Mouse (Mus musculus) G1E (cell line): ENCODE measurements around the gene Dlgap1.

ENCODE experiments used
- CTCF ChIP-seq: IDR thresholded peaks from 2 replicates; pipeline ENCODE4 v1.5.1; 2012; ENCODE audit warnings: low read depth, low read length, inconsistent platforms, mixed read lengths
- GATA1 ChIP-seq: IDR thresholded peaks from 2 replicates; pipeline ENCODE4 v1.6.1; 2012; ENCODE audit warnings: borderline replicate concordance, low read length, inconsistent platforms, mixed read lengths
- GATA2 ChIP-seq: IDR thresholded peaks from 2 replicates; pipeline ENCODE4 v1.6.1; 2012; ENCODE audit warnings: low read depth, low read length, inconsistent platforms, borderline replicate concordance
- POLR2AphosphoS5 ChIP-seq: IDR thresholded peaks from 2 replicates; pipeline ENCODE4 v1.6.1; 2012; ENCODE audit warnings: low read depth, low read length, inconsistent platforms; ENCODE audit not compliant: insufficient replicate concordance
- TAL1 ChIP-seq: conservative IDR thresholded peaks from 2 replicates; pipeline ENCODE4 v1.6.1; 2012; ENCODE audit warnings: low read depth, low read length, inconsistent platforms, mixed read lengths

DNA sequence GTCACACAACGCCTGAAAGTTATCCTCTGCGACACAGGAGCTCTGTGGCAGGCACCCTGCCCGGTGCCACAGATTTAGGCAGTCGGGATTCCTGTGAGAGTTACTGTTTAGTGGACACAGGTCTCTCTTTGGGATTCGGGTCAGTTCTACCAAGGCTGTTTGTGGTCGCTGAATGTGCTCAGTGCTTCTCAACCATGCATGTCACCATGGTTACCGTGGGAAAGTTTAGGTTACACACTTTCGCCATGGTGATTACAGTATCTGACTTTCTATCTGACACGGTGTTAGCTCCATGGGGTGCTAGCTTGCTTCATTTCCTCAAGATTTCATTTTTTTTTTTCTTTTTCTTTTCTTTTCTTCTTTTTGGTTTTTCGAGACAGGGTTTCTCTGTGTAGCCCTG lies 793.8 kb downstream of the Dlgap1 start:
- TF ChIP-seq GATA1, result no peak
- no peak for TF ChIP-seq CTCF
- no peak for TF ChIP-seq TAL1
- TF ChIP-seq POLR2AphosphoS5, result no peak
- TF ChIP-seq GATA2, result no peak
